Mouse (Mus musculus) left cerebral cortex, adult 11 months (tissue): ENCODE measurements around the gene Gm49318.
"Not testable (repeated sequence)": the region's sequence is repeated elsewhere in the genome, so short reads cannot be mapped to it uniquely, and the experiment has no call there.

Experiments
- DNase-seq: peaks from one replicate; pipeline ENCODE4 v3.0.0; 2022; ENCODE audit warnings: low spot score

Gm49318 gene

GRCm38 (mm10) chr9:22070791-22071573 lies at the start of gene Gm49318, which contains the start of gene Zfp653:
TSS of gene Gm49318 (minus strand) at chr9:22071259.
TSS of gene Zfp653 (minus strand) at chr9:22071376.
- peak; percentile 93 for DNase-seq

- DNase-seq: peak; percentile 30
Observed at GRCm38 (mm10) chr9:22119543-22119942, 48.5 kb upstream of the Gm49318 start.

GRCm38 (mm10) chr9:22117754-22118456 lies 46.8 kb upstream of the Gm49318 start:
- peak; percentile 49 for DNase-seq

GRCm38 (mm10) chr9:22116740-22117426 lies 45.8 kb upstream of the Gm49318 start, which contains the start of gene Elof1:
TSS of gene Elof1 (minus strand) at chr9:22117172.
- DNase-seq: peak; percentile 95

GRCm38 (mm10) chr9:22116086-22116485 lies 45.0 kb upstream of the Gm49318 start:
- no peak for DNase-seq

- DNase-seq: no peak
Observed at GRCm38 (mm10) chr9:22115635-22116034, 44.6 kb upstream of the Gm49318 start.

- no peak for DNase-seq
Observed at GRCm38 (mm10) chr9:22108194-22108593, 37.1 kb upstream of the Gm49318 start.

- no peak for DNase-seq
Observed at GRCm38 (mm10) chr9:22099922-22100321, 28.9 kb upstream of the Gm49318 start.

GRCm38 (mm10) chr9:22098993-22099696 lies 28.1 kb upstream of the Gm49318 start, which contains the start of gene Cnn1:
TSS of gene Cnn1 (plus strand) at chr9:22099216.
- no peak for DNase-seq

GRCm38 (mm10) chr9:22095854-22096307 lies 24.8 kb upstream of the Gm49318 start:
- peak; percentile 40 for DNase-seq

GRCm38 (mm10) chr9:22092746-22093145 lies 21.7 kb upstream of the Gm49318 start:
- DNase-seq: no peak

GRCm38 (mm10) chr9:22089986-22090385 lies 18.9 kb upstream of the Gm49318 start:
- DNase-seq: no peak

- no peak for DNase-seq
Observed at GRCm38 (mm10) chr9:22089281-22089680, 18.2 kb upstream of the Gm49318 start.

GRCm38 (mm10) chr9:22087034-22087618 lies 16.1 kb upstream of the Gm49318 start:
- no peak for DNase-seq

GRCm38 (mm10) chr9:22086012-22086411 lies 15.0 kb upstream of the Gm49318 start:
- DNase-seq: no peak

GRCm38 (mm10) chr9:22085022-22085834 lies 14.2 kb upstream of the Gm49318 start, which contains the start of gene Ecsit:
TSS of gene Ecsit (minus strand) at chr9:22085438.
- peak; percentile 97 for DNase-seq

- no peak for DNase-seq
Observed at GRCm38 (mm10) chr9:22084667-22085021, 13.6 kb upstream of the Gm49318 start.

GRCm38 (mm10) chr9:22076223-22076622 lies 5.2 kb upstream of the Gm49318 start:
- DNase-seq: no peak

GRCm38 (mm10) chr9:22075778-22076177 lies 4.7 kb upstream of the Gm49318 start:
- DNase-seq: not testable (repeated sequence)

- DNase-seq: no peak
Observed at GRCm38 (mm10) chr9:22072276-22072675, 1.2 kb upstream of the Gm49318 start.
